Mouse (Mus musculus) T-cell, adult 2 months (primary cell): ENCODE results near the gene Olfr99.
"Not testable (repeated sequence)": the region's sequence is repeated elsewhere in the genome, so short reads cannot be mapped to it uniquely, and the experiment has no call there.

Experiments used
- DNase-seq: peaks from one replicate; pipeline ENCODE4 v3.0.0; 2022; ENCODE audit warnings: low spot score

Gene Olfr99

DNA sequence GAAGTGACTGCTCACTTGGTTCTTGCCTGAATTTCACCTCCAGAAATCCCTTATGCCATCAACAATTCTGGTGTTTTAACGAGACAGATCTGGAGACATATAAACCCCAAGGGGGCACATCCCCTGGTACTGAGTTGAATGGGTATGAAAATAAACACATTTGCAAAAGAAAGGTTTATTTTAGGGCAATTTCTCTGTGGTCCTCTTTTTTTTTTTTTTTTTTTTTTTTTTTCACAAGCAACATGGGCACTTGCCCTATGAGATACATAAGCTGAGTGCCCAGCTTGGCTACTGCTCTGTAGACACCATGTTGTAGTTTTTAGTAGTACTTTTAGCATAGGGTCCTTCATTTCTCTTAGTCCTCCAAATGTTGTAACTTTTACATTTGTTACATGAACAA, at the start of gene Olfr99:
Olfr99 (minus strand) TSS at position 101 of the 400 bp plus-strand sequence.
- no peak for DNase-seq

DNA sequence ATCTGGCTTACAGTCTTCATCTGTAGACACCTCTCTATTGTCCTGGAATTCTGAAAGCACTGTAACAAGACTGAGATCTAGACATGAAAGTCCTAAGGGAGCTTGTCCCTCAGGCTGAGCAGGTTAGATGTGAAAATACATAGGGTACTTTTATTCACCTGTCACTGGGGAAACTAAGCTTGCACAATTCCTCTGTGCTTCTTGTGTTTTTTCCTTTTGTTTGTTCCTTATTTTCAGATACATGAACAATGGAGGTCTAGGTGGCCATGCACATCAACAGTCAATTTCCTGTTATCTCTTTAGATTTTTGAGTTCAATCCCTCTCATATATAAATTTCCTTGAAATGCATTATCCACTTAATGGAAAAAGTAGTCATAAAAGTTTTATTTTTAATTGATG, 33.7 kb upstream of the Olfr99 start, which contains the start of gene Olfr102:
Olfr102 (minus strand) TSS at position 101 of the 400 bp plus-strand sequence.
- no peak for DNase-seq

DNA sequence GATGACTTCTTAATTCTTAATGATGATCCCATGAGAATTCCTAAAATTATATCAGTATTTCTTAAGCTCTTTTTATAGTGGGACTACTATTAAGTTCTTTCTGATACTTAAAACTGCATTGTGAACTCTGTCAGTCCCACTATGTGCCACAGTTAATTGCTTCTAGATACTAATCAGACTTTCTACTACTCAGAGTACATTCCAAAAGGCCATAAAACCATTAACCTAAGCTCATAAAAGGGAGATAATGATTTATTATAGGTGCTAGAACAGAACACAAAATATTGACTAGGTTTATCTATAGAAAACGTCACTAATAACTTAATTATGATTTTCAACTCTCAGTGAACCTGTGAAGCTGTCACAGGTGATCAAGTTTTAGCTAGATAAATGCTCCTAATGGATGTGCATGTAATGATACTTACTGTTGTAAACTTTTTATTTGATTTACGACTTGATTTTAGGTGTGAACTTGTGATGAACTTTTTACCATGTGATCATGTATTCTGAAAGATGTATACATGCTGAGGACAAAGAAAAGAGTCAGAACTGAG, 27.0 kb upstream of the Olfr99 start:
- no peak for DNase-seq

DNA sequence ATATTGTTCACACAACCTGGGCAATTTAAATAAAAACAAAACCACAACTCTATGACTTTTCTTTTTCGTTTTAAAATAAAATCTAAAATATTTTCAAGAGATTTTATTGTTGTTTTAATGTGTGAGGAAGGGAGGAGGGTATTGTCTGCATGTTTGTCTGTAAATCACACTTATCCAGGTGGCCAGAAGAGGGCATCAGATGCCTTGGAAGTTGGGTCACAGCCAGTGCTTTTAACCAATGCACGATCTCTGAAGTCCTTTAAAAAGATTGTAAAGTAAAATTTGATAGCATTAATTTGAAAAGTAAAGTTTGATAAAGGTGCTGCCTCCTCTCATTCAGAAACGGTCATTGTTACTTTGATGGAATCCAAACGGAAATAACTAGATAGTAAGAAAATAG, 25.2 kb upstream of the Olfr99 start:
- no peak for DNase-seq

DNA sequence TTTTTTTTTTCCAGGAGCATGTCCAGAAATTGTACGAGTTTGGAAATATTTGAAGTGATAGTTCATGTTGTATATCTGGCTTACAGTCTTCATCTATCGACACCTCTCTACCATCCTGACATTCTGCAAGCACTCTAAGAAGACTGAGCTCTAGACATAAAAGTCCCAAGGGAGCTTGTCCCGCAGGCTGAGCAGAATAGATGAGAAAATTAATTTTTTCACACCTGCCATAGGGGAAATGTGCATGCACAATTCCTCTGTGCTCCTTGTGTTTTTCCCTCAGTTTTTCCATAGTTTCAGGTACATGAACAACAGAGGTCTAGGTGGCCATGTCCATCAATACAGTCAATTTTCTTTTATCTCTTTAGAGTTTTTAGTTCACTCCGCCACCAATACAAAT, 21.0 kb upstream of the Olfr99 start, which contains the start of gene Olfr101:
Olfr101 (minus strand) TSS at position 101 of the 400 bp plus-strand sequence.
- no peak for DNase-seq

DNA sequence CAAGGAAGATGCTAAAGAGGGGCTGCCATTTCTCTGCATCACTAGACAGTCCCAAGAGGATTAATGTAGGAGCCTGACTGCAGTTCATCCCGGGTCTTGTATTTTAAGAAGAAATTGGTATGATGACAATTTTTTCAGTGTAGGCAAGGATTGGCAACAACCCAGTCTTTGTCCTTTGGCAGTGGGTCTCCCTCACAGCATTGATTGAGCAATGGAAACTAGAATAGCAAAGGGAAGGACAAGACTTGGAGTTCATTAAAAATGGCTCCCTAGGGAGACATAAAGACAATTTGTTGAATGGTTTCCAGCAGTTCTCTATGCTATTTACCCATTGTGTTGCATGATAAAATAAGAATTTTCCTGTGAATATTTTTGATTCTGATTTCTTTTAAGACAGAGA, 2.9 kb downstream of the Olfr99 start:
- no peak for DNase-seq

DNA sequence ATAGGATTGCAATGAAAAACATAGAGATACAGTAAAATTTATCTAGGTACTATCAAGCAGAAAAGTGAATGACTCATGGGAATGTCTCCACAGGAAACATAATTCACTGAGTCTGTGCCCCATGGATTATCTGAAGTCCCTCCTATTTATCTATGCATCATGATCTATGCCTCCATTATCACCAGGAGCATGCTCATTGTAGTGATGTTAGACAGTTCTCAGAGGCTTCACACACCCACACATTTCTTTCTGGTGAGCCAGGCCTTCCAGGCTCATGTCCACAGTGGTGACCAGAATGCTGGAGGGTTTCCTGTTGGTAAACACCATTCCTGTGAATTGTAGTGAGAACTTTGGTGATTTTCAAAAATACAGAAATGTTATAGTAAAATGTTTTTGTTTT, 6.7 kb downstream of the Olfr99 start:
- no peak for DNase-seq

DNA sequence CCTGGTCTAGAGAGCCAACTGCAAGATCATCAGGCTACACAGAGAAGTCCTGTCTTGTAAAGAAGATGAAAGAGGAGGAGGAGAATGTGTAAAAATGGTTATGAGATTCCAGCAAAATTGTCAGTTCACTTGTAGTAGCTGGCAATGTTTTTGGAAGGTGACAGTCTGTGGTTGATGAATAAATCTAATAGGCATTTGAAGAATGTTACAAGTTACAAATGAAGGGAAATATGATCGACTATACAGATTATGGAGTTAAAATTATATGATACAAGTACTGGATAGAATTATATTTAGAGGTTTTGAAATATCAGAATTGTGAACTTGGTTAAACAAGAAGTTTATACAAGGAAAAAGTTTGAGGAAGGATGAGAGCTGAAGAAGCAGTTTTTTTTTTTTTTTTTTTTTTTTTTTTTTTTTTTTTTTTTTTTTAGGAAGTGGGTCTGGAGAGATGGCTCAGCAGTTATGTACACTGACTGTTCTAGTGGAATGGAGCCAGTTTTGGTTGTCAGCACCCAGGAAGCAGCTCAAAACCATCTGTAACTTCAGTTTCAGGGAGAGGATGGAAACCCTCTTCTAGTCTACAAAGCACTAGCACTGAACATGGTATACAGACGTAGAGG, 7.5 kb downstream of the Olfr99 start:
- no peak for DNase-seq

DNA sequence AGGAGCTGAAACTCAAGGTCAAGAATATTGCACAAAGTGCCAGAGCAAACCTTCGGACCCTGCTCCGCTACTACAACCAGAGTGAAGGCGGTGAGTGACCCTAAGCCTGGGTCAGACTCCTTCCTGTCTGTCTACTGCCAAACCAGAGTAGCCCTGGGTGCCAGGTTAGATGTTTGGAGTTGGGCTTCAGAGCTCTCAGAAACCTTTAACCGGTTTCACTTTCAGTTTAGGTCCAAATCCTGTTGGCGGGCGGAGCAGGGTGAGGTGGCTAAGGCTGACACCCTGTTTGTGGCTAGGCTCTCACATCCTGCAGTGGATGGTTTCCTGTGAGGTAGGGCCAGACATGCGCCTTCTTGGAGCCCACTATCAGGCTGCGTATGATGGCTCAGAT, 12.6 kb downstream of the Olfr99 start:
- peak; percentile 93 for DNase-seq

DNA sequence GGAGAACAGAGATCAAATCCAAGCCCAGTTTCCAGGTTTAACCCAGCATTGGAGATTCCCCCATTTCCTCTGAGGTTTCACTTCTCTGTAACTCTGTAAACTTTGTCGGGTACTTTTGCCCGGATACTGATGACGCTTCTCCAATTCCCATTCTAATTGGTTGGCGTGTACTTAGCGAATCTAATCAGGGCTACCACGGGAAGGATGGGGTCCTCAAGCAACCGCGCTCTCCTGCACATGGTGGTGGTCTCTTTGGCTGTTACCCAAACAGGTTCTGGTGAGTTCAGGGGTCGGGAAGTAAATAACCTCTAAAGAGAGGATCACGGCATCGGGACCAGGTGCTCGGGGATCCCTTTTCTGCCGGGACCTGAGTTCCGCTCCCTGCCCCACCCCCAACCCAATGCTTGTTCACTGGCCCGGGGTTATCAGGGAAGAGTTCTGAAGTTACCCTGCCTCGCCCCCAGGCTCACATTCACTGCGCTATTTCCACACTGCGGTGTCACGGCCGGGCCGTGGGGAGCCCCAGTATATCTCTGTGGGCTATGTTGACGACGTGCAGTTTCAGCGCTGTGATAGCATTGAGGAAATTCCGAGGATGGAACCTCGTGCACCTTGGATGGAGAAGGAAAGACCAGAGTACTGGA, 13.1 kb downstream of the Olfr99 start, which contains the start of gene H2-M3:
H2-M3 (plus strand) TSS at position 163 of the 644 bp plus-strand sequence.
- peak; percentile 91 for DNase-seq

DNA sequence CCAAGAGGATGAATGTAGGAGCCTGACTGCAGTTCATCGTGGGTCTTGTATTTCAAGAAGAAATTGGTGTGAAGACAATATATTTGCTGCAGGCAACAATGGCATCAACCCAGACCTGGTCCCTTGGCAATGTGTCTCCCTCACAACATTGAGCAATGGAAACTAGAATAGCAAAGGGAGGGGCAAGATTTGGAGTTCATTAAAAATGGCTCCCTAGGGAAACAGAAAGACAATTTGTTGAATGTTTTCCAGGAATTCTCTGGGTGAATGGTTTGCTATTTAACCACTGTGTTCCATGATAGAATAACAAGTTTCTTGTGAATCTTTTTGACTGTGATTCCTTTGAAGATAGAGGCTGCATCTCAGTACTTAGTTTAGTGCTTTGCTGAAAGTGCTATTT, 19.6 kb downstream of the Olfr99 start, which contains the start of gene Olfr98:
Olfr98 (minus strand) TSS at position 124 of the 400 bp plus-strand sequence.
- DNase-seq, result no peak

DNA sequence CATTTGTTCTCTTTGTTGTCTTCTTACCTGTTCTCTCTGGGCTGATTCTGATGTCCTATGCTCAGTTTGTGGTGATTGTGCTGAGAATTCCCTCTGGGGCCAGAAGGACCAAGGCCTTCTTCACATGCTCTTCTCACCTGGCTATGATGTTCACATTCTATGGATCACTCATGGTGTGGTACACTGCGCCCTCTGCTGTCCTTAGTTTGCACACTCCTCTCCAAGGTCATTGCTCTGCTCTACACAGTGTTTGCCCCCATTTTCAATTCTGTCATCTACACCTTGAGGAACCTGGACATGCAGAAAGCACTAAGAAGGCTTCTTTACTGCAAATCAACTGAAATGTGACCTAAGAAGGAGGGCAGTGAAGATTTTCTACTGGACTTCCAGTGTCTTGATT, 32.7 kb downstream of the Olfr99 start:
- DNase-seq, result peak; percentile 15

DNA sequence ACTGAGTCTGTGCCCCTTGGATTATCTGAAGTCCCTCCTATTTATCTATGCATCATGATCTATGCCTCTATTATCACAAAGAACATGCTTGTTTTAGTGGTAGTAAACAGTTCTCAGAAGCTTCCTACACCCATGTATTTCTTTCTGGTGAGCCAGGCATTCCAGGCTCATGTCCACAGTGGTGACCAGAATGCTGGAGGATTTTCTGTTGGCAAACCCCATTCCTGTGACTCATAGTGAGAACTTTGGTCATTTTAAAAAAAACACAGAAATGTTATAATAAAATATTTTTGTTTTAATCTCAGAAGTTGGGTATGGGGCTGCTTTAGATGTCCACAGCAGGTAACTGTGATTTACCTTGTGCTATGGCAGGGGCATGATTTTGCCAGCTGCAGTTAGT, 33.8 kb downstream of the Olfr99 start:
- no peak for DNase-seq

DNA sequence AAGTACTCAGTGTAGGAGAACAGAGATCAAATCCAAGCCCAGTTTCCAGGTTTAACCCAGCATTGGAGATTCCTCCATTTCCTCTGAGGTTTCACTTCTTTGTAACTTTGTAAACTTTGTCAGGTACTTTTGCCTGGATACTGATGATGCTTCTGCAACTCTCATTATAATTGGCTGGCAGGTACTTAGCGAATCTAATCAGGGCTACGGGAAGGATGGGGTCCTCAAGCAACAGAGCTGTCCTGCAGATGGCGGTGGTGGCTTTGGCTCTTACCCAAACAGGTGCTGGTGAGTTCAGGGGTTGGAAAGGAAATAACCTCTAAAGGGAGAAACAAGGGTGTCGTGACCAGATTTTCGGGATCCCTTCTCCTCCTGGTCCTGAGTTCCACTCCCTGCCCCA, 36.5 kb downstream of the Olfr99 start:
- DNase-seq, result peak; percentile 64

DNA sequence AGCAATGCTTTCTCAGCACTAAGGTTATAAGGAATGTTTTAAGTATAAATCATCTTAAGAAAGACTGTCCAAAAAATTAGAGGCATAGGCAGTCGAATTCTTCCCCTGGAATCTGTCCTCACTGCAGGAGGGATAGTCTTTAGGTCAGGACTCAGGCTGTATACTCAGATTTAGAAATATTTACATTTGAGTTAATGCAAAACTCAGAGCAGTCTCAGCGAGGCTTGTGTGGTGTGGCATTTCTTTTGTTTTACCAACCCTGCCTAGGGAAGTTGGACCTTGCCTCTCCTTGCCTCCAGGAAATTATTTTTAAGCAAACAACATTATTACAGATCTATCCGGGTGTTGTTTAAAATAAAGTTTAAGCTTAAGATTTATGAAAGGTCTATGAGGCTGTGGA, 41.1 kb downstream of the Olfr99 start:
- DNase-seq, result no peak

DNA sequence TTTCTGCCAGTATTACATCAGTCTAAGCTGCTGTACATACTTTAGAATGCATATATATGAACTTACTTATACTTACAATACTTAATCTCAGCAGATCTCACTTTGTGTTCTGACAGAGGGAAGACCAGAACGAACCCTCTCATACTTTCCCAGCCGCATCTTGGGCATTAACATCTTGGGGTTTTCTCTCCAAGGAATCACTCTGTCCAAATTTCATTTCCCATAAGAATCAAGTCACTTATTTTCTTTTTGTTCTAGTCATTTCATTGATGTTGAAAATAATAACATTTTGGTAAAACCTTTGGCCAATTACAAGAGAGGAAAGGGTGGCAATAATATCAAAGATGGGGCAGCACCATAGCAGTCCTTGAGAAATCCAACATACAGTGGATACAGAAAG, 46.0 kb downstream of the Olfr99 start, which contains the start of gene Olfr97:
Olfr97 (minus strand) TSS at position 101 of the 400 bp plus-strand sequence.
- DNase-seq, result not testable (repeated sequence)
